Mouse (Mus musculus) forebrain, embryonic 16.5 days (tissue): Measurements from ENCODE around the gene Rps21. TPM values are rescaled to one million over a fixed set of nuclear protein-coding genes. Genes with fewer than 3 reads are reported as not detected.
A peak's percentile ranks its signal among the peaks of the same experiment; 100 is the strongest.

Source experiments
- ATAC-seq: fragments of 200-750 bp; cut with Nextera tagmentation; 2 replicates; pipeline ENCODE4 v1.8.0; 2017; ENCODE audit warnings: mild to moderate bottlenecking, moderate library complexity
- H3K27ac ChIP-seq: fragments of 300-500 bp; sonication (generic); 2 replicates; pipeline ENCODE4 v1.5.1; 2014; ENCODE audit warnings: low read length, control low read depth
- H3K27me3 ChIP-seq: fragments of 300-500 bp; sonication (generic); replicated peaks from 2 replicates; pipeline ENCODE4 v1.6.1; 2014; ENCODE audit warnings: low read length; ENCODE audit not compliant: control insufficient read depth, insufficient read depth
- H3K36me3 ChIP-seq: fragments of 300-500 bp; sonication (generic); 2 replicates; pipeline ENCODE4 v1.6.1; 2014; ENCODE audit not compliant: control insufficient read depth, insufficient read depth
- H3K4me1 ChIP-seq: fragments of 300-500 bp; sonication (generic); replicated peaks from 2 replicates; pipeline ENCODE4 v1.6.1; 2014; ENCODE audit warnings: low read length; ENCODE audit not compliant: control insufficient read depth, insufficient read depth
- H3K4me2 ChIP-seq: fragments of 300-500 bp; sonication (generic); 2 replicates; pipeline ENCODE4 v1.6.1; 2014; ENCODE audit warnings: mild to moderate bottlenecking, low read length, control low read depth
- H3K4me3 ChIP-seq: fragments of 300-500 bp; sonication (generic); replicated peaks from 2 replicates; pipeline ENCODE4 v1.5.1; 2014; ENCODE audit warnings: mild to moderate bottlenecking, low read length, control low read depth
- H3K9ac ChIP-seq: fragments of 300-500 bp; sonication (generic); replicated peaks from 2 replicates; pipeline ENCODE4 v1.6.1; 2014; ENCODE audit warnings: low read depth, low read length, control low read depth
- H3K9me3 ChIP-seq: fragments of 300-500 bp; sonication (generic); 2 replicates; pipeline ENCODE4 v1.6.1; 2016; ENCODE audit warnings: low read length; ENCODE audit not compliant: control insufficient read depth
- WGBS: fragments of 180-500 bp; shearing (Covaris S2); extraction: QIAGEN DNeasy Blood & Tissue Kit; methylation state at CpG from one replicate; pipeline ENCODE4 v1.1.7; 2014; 5-methylcytosine and 5-hydroxymethylcytosine counted together
- polyA plus RNA-seq: library from polyadenylated mRNA; unstranded; fragments of >200 nt; fragmentation: Nextera tagmentation; extraction: Ambion mirVana; gene quantifications from 2 replicates; pipeline ENCODE4 v1.2.1, GENCODE M21; 2015

Rps21 gene
- polyA plus RNA-seq, result 305 and 334 TPM in 2 replicates

- under 1% methylated on average over 36 of the region's 38 CpGs for WGBS
- H3K9me3 ChIP-seq, result no peaks in the 10 kb centered on the region
- H3K27me3 ChIP-seq, result no peaks in the 10 kb centered on the region
- H3K4me3 ChIP-seq, result peak within 1 kb of the TSS; percentile 89
- peak within 1 kb of the TSS; percentile 95 for H3K4me2 ChIP-seq
- peak within 1 kb of the TSS; percentile 96 for H3K27ac ChIP-seq
- peak within 1 kb of the TSS; percentile 91 for H3K9ac ChIP-seq
- ATAC-seq, result peak; percentile 98
- H3K36me3 ChIP-seq, result peaks cover 13% of the 10 kb centered on the region
- H3K4me1 ChIP-seq, result peaks cover 17% of the 10 kb centered on the region
Measured at GRCm38 (mm10) chr2:180257001-180257521, at the start of gene Rps21. TSS of gene Rps21 (plus strand) at chr2:180257377.

GRCm38 (mm10) chr2:180207840-180208239 lies 49.3 kb upstream of the Rps21 start:
- Histone ChIP-seq H3K36me3 (no peaks in the 10 kb centered on the region), H3K9ac (no peak overlapping the region), H3K27me3 (no peaks in the 10 kb centered on the region), H3K4me1 (peaks cover 5% of the 10 kb centered on the region; the same call in 1 of the 2 replicates), H3K4me2 (no peak overlapping the region), H3K4me3 (no peak overlapping the region), H3K9me3 (no peaks in the 10 kb centered on the region; the same call in 1 of the 2 replicates), H3K27ac (no peak overlapping the region)
- WGBS, result 58% methylated on average over 7 of the region's 7 CpGs
- ATAC-seq, result peak; percentile 59

GRCm38 (mm10) chr2:180208976-180209375 lies 48.2 kb upstream of the Rps21 start:
- no peak for ATAC-seq
- H3K9me3 ChIP-seq, result no peaks in the 10 kb centered on the region; the same call in 1 of the 2 replicates
- no peaks in the 10 kb centered on the region for H3K36me3 ChIP-seq
- H3K4me2 ChIP-seq, result no peak overlapping the region
- H3K4me3 ChIP-seq, result no peak overlapping the region
- H3K9ac ChIP-seq, result no peak overlapping the region
- H3K4me1 ChIP-seq, result peaks cover 5% of the 10 kb centered on the region; the same call in 1 of the 2 replicates
- WGBS, result 60% methylated on average over 1 of the region's 1 CpGs
- H3K27me3 ChIP-seq, result no peaks in the 10 kb centered on the region
- H3K27ac ChIP-seq, result no peak overlapping the region

GRCm38 (mm10) chr2:180212255-180212654 lies 44.9 kb upstream of the Rps21 start:
- 96% methylated on average over 3 of the region's 3 CpGs for WGBS
- no peak for ATAC-seq
- no peaks in the 10 kb centered on the region; the same call in 1 of the 2 replicates for H3K9me3 ChIP-seq
- H3K4me2 ChIP-seq, result no peak overlapping the region
- H3K36me3 ChIP-seq, result no peaks in the 10 kb centered on the region
- H3K27me3 ChIP-seq, result no peaks in the 10 kb centered on the region
- H3K4me1 ChIP-seq, result peaks cover 5% of the 10 kb centered on the region
- no peak overlapping the region for H3K9ac ChIP-seq
- H3K27ac ChIP-seq, result no peak overlapping the region
- H3K4me3 ChIP-seq, result no peak overlapping the region

- Histone ChIP-seq H3K4me1 (peaks cover 8% of the 10 kb centered on the region), H3K36me3 (no peaks in the 10 kb centered on the region), H3K27ac (no peak overlapping the region), H3K9ac (no peak overlapping the region), H3K27me3 (no peaks in the 10 kb centered on the region), H3K4me3 (no peak overlapping the region), H3K4me2 (no peak overlapping the region), H3K9me3 (no peaks in the 10 kb centered on the region; the same call in 1 of the 2 replicates)
- ATAC-seq, result no peak
- WGBS, result 71% methylated on average over 4 of the region's 4 CpGs
Measured at GRCm38 (mm10) chr2:180214352-180214978, 42.7 kb upstream of the Rps21 start.

GRCm38 (mm10) chr2:180215011-180215461 lies 42.1 kb upstream of the Rps21 start:
- Histone ChIP-seq H3K4me1 (peaks cover 8% of the 10 kb centered on the region), H3K27me3 (no peaks in the 10 kb centered on the region), H3K27ac (no peak overlapping the region), H3K9ac (no peak overlapping the region), H3K4me2 (no peak overlapping the region), H3K36me3 (no peaks in the 10 kb centered on the region), H3K9me3 (no peaks in the 10 kb centered on the region; the same call in 1 of the 2 replicates), H3K4me3 (no peak overlapping the region)
- ATAC-seq, result no peak
- 78% methylated on average over 8 of the region's 8 CpGs for WGBS

- WGBS, result 88% methylated on average over 6 of the region's 6 CpGs
- Histone ChIP-seq H3K9ac (no peak overlapping the region), H3K4me3 (no peak overlapping the region), H3K27ac (no peak overlapping the region), H3K4me2 (no peak overlapping the region), H3K4me1 (peaks cover 8% of the 10 kb centered on the region), H3K9me3 (no peaks in the 10 kb centered on the region; the same call in 1 of the 2 replicates), H3K27me3 (no peaks in the 10 kb centered on the region), H3K36me3 (no peaks in the 10 kb centered on the region)
- ATAC-seq, result no peak
Measured at GRCm38 (mm10) chr2:180215951-180216350, 41.2 kb upstream of the Rps21 start.

GRCm38 (mm10) chr2:180216921-180217320 lies 40.3 kb upstream of the Rps21 start:
- peaks cover 8% of the 10 kb centered on the region for H3K4me1 ChIP-seq
- no peak overlapping the region for H3K27ac ChIP-seq
- no peak overlapping the region for H3K4me3 ChIP-seq
- no peak overlapping the region for H3K9ac ChIP-seq
- H3K4me2 ChIP-seq, result no peak overlapping the region
- no peaks in the 10 kb centered on the region; the same call in 1 of the 2 replicates for H3K9me3 ChIP-seq
- no peaks in the 10 kb centered on the region for H3K27me3 ChIP-seq
- WGBS, result 70% methylated on average over 5 of the region's 5 CpGs
- no peak for ATAC-seq
- no peaks in the 10 kb centered on the region for H3K36me3 ChIP-seq

GRCm38 (mm10) chr2:180217587-180217986 lies 39.6 kb upstream of the Rps21 start:
- WGBS, result 88% methylated on average over 8 of the region's 8 CpGs
- peaks cover 12% of the 10 kb centered on the region for H3K4me1 ChIP-seq

More at GRCm38 (mm10) chr2:180217587-180217986, 39.6 kb upstream of the Rps21 start:
- Histone ChIP-seq H3K27me3 (no peaks in the 10 kb centered on the region), H3K27ac (no peak overlapping the region), H3K4me2 (no peak overlapping the region), H3K9me3 (no peaks in the 10 kb centered on the region), H3K9ac (no peak overlapping the region), H3K4me3 (no peak overlapping the region), H3K36me3 (no peaks in the 10 kb centered on the region)
- no peak for ATAC-seq
